Mouse (Mus musculus) intestine, embryonic 14.5 days (tissue): ENCODE data around the gene Myh14. TPM values are rescaled to one million over a fixed set of nuclear protein-coding genes. Genes with fewer than 3 reads are reported as not detected.

Experiments
- ATAC-seq: fragments of 200-750 bp; cut with Nextera tagmentation; replicated peaks from 2 replicates; pipeline ENCODE4 v1.8.0; 2017; ENCODE audit warnings: low read depth, moderate number of reproducible peaks, moderate TSS enrichment, moderate library complexity; ENCODE audit not compliant: low FRiP score, low TSS enrichment
- DNase-seq: peaks from one replicate; pipeline ENCODE4 v3.0.0-alpha.2; 2018; ENCODE audit warnings: low spot score
- H3K27ac ChIP-seq: fragments of 300-500 bp; sonication (generic); 2 replicates; pipeline ENCODE4 v1.5.1; 2014; ENCODE audit warnings: low read depth, mild to moderate bottlenecking, control low read depth
- H3K27me3 ChIP-seq: fragments of 300-500 bp; sonication (generic); replicated peaks from 2 replicates; pipeline ENCODE4 v1.6.1; 2014; ENCODE audit warnings: low read length, control low read depth; ENCODE audit not compliant: control insufficient read depth, insufficient read depth
- H3K36me3 ChIP-seq: fragments of 300-500 bp; sonication (generic); 2 replicates; pipeline ENCODE4 v1.6.1; 2014; ENCODE audit warnings: low read length, control low read depth; ENCODE audit not compliant: control insufficient read depth, insufficient read depth
- H3K4me1 ChIP-seq: fragments of 300-500 bp; sonication (generic); replicated peaks from 2 replicates; pipeline ENCODE4 v1.6.1; 2014; ENCODE audit warnings: low read length, control low read depth, mixed read lengths; ENCODE audit not compliant: control insufficient read depth, insufficient read depth
- H3K4me2 ChIP-seq: fragments of 300-500 bp; sonication (generic); 2 replicates; pipeline ENCODE4 v1.6.1; 2014; ENCODE audit warnings: low read length
- H3K4me3 ChIP-seq: fragments of 300-500 bp; sonication (generic); 2 replicates; pipeline ENCODE4 v1.5.1; 2014; ENCODE audit warnings: low read depth, low read length, control low read depth, mixed read lengths
- H3K9ac ChIP-seq: fragments of 300-500 bp; sonication (generic); 2 replicates; pipeline ENCODE4 v1.6.1; 2014; ENCODE audit warnings: mild to moderate bottlenecking, low read length
- H3K9me3 ChIP-seq: fragments of 300-500 bp; sonication (generic); 2 replicates; pipeline ENCODE4 v1.6.1; 2016; ENCODE audit warnings: low read length, control low read depth; ENCODE audit not compliant: control insufficient read depth
- WGBS: fragments of 180-500 bp; shearing (Covaris S2); extraction: QIAGEN DNeasy Blood & Tissue Kit; methylation state at CpG from one replicate; pipeline ENCODE4 v1.1.7; 2014; 5-methylcytosine and 5-hydroxymethylcytosine counted together
- polyA plus RNA-seq: library from polyadenylated mRNA; unstranded; fragments of >200 nt; fragmentation: Nextera tagmentation; extraction: Ambion mirVana; gene quantifications from 2 replicates; pipeline ENCODE4 v1.2.1, GENCODE M21; 2014

Gene Myh14
- polyA plus RNA-seq, 1 experiment from 2014 or later, result 33.4 TPM

DNA sequence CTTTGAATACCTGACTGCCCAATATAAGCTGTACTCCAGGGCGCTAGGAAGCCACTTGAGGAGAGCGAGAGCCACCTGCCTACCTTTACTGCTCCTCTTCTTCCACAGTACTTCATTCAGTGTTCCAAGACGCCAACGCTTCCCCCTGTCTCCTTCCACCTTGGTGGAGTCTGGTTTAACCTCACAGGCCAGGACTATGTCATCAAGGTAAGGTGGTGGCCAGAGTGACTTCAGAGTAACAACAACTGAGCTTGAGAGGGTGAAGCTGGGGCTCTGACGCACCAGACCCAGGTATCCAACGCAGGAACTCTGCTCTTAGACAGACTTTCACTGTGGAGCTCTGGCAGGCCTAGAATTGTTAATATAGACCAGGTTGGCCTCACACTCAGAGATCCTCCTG lies 85.0 kb downstream of the Myh14 start:
- peaks cover 71% of the 10 kb centered on the region for H3K27me3 ChIP-seq
- 93% methylated on average over 6 of the region's 6 CpGs for WGBS
- ATAC-seq (no peak), DNase-seq (no peak)
- H3K4me3 ChIP-seq, result no peak overlapping the region
- no peak overlapping the region for H3K9ac ChIP-seq
- H3K4me1 ChIP-seq, result peaks cover 8% of the 10 kb centered on the region
- H3K4me2 ChIP-seq, result no peak overlapping the region
- H3K36me3 ChIP-seq, result no peaks in the 10 kb centered on the region
- H3K9me3 ChIP-seq, result no peaks in the 10 kb centered on the region
- no peak overlapping the region for H3K27ac ChIP-seq

DNA sequence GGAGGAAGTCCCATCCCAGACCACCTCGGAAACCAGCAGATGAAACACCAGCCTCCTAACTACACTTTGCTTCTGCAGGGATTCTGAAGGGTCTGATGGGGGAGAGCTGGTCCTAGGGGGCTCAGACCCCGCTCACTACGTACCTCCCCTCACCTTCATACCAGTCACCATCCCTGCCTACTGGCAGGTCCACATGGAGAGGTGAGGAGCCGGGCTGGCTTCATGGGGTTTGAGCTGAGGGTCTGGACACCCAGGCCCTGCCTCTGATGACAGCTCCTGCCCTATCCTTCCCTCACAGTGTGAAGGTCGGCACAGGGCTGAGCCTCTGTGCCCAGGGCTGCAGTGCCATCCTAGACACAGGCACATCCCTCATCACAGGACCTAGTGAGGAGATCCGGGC lies 85.7 kb downstream of the Myh14 start:
- Histone ChIP-seq H3K4me2 (no peak overlapping the region), H3K9me3 (no peaks in the 10 kb centered on the region), H3K9ac (no peak overlapping the region), H3K36me3 (no peaks in the 10 kb centered on the region), H3K4me1 (peaks cover 8% of the 10 kb centered on the region), H3K27me3 (peaks cover 67% of the 10 kb centered on the region), H3K4me3 (no peak overlapping the region), H3K27ac (no peak overlapping the region)
- no peak for ATAC-seq
- 85% methylated on average over 6 of the region's 6 CpGs for WGBS
- DNase-seq, result no peak

DNA sequence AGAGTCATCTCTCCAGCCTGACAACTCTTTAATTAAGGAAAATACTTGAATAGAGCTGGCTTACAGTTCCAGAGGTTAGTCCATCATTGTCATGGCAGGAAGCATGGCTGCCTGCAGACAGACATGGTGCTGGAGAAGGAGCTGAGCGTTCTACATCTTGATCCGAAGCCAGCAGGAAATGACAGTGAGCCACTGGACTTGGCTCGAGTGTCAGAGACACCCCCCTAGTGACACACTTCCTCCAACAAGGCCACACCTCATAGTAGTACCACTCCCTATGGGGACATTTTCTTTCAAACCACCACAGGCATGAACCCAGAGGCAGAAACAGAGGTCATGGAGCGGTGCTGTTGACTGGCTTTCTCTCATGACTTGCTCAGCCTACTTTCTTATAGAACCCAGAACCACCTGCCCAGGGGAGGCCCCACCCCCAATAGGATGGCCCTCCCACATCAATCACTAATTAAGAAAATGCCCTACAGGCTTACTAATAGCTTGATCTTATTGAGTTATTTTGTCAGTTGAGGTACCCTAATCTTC lies 86.3 kb downstream of the Myh14 start:
- Histone ChIP-seq H3K27ac (no peak overlapping the region), H3K4me1 (peaks cover 8% of the 10 kb centered on the region), H3K4me3 (no peak overlapping the region), H3K27me3 (peaks cover 62% of the 10 kb centered on the region), H3K4me2 (no peak overlapping the region), H3K9ac (no peak overlapping the region), H3K9me3 (no peaks in the 10 kb centered on the region), H3K36me3 (no peaks in the 10 kb centered on the region)
- no peak for ATAC-seq
- DNase-seq, result no peak
- 74% methylated on average over 4 of the region's 4 CpGs for WGBS

DNA sequence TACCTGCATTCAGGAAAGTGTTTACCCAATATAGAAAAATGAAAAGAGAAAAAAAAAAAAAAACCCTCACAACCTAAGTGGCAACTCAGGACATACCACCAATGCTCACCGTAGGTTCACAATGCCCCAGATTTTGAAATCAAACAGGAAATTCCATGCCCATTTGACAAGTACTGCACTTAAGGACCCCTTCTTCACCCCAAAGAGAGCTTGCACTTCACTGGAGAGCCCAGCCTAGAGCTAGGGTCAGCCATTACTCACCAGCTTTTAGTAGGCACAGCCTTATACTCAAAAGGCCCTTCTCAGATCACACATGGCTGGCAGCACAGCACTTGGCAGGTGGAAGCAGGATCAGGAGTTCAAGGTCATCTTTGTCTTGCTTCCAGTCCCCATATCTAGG lies 87.5 kb downstream of the Myh14 start:
- H3K4me2 ChIP-seq, result no peak overlapping the region
- peaks cover 51% of the 10 kb centered on the region for H3K27me3 ChIP-seq
- H3K9ac ChIP-seq, result no peak overlapping the region
- ATAC-seq, result no peak
- H3K36me3 ChIP-seq, result no peaks in the 10 kb centered on the region
- DNase-seq, result no peak
- WGBS, result 74% methylated on average over 1 of the region's 1 CpGs
- no peaks in the 10 kb centered on the region for H3K4me1 ChIP-seq
- no peak overlapping the region for H3K27ac ChIP-seq
- no peak overlapping the region for H3K4me3 ChIP-seq
- no peaks in the 10 kb centered on the region for H3K9me3 ChIP-seq

DNA sequence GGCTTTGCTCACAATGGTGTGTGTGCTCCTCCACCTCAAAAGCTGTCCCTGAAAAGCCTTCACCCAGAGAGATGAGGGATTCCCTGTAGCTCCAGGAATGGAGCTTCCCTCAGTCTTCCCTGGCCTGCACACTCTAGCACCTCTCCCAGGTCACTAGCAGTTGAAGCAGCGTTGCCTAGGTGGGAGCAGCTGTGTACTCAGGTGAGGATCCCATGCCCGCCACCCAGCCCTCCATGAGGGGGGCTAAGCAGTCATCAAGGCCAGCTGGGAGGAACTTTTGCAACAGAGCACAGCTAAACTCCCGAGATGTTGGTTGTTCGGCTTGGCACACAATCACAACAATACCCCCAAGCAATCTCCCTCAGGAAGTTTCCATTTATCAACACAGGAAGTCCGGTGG lies 87.9 kb downstream of the Myh14 start:
- H3K27ac ChIP-seq, result no peak overlapping the region
- no peak overlapping the region for H3K4me3 ChIP-seq
- H3K4me2 ChIP-seq, result no peak overlapping the region
- H3K4me1 ChIP-seq, result no peaks in the 10 kb centered on the region
- H3K9ac ChIP-seq, result no peak overlapping the region
- peaks cover 47% of the 10 kb centered on the region for H3K27me3 ChIP-seq
- 72% methylated on average over 5 of the region's 5 CpGs for WGBS
- no peak for DNase-seq
- no peaks in the 10 kb centered on the region for H3K9me3 ChIP-seq
- ATAC-seq, result no peak
- H3K36me3 ChIP-seq, result no peaks in the 10 kb centered on the region

DNA sequence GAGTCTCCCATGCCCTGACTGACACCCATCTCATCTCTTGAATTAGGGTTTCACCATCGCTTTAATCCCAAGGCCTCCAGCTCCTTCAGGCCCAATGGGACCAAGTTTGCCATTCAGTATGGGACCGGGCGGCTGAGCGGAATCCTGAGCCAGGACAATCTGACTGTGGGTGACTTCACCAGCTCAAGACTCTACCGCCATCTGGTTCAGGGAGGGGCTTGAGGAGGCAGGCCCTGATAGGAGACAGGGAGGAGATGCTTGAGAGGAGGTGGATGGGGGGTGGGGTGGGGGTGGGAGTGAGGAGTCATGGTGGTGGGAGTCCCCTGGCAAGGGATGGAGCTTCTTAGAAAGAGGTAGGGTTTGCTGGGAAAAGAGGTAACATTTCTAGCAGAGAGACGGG lies 89.0 kb downstream of the Myh14 start:
- Histone ChIP-seq H3K36me3 (no peaks in the 10 kb centered on the region), H3K27me3 (peaks cover 36% of the 10 kb centered on the region), H3K4me3 (no peak overlapping the region), H3K27ac (no peak overlapping the region), H3K4me2 (no peak overlapping the region), H3K9ac (no peak overlapping the region), H3K9me3 (no peaks in the 10 kb centered on the region), H3K4me1 (no peaks in the 10 kb centered on the region)
- WGBS, result 71% methylated on average over 6 of the region's 6 CpGs
- DNase-seq, result no peak
- ATAC-seq, result no peak

DNA sequence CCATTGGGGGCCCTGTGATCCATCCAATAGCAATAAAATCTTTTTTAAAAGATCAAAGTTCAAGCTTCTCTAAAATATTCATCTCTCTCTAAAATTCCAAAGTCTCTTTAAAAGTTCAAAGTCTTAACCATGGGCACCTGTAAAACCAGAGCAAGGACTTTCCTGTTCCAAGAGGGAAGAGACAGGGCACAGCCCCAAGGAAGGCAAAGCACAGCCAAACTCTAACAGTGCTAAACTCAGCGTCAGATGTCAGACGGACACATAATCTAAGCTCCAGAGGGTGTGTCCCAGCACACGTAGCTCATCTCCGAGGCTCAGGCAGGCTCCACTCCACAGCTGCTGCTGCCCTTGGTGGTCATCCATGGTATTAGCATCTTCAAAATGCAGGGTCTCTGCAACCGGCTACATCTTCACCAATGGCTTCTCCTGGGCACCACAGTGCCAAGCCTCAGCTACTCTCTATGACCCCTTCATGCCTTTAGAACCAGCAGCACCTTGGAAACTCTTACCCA lies 94.3 kb downstream of the Myh14 start:
- H3K27me3 ChIP-seq, result peaks cover 9% of the 10 kb centered on the region
- H3K4me2 ChIP-seq, result no peak overlapping the region
- no peak overlapping the region for H3K4me3 ChIP-seq
- no peaks in the 10 kb centered on the region for H3K9me3 ChIP-seq
- DNase-seq, result no peak
- H3K9ac ChIP-seq, result no peak overlapping the region
- no peak overlapping the region for H3K27ac ChIP-seq
- 51% methylated on average over 5 of the region's 5 CpGs for WGBS
- no peaks in the 10 kb centered on the region for H3K36me3 ChIP-seq
- H3K4me1 ChIP-seq, result no peaks in the 10 kb centered on the region
- no peak for ATAC-seq

DNA sequence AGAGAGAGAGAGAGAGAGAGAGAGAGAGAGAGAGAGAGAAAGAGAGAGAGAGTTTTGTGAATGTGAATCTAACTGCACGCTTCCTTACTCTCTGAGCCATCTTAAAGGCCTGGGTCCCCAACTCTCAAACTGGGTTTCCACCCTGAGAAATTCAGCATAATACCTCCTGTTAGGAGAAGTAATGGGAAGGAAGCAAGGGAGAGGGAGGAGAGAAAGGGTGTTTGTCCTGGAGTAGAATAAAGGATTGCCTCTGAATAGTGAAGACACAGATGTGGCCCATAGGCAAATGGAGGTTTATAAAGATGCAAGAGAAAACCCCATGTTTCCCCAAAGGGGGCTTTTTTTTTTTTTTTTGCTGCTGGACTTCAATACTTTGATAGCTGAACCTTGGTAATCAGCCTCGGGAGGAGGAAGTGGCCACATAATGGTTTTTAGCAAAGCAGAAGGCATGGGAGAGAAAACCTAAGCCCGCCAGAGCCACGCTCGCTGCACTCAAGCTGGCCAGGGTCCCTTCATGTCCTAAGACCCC lies 97.6 kb downstream of the Myh14 start:
- Histone ChIP-seq H3K4me3 (no peak overlapping the region), H3K27me3 (no peaks in the 10 kb centered on the region), H3K4me1 (no peaks in the 10 kb centered on the region), H3K9me3 (no peaks in the 10 kb centered on the region), H3K4me2 (no peak overlapping the region), H3K9ac (no peak overlapping the region), H3K36me3 (no peaks in the 10 kb centered on the region), H3K27ac (no peak overlapping the region)
- 81% methylated on average over 5 of the region's 5 CpGs for WGBS
- ATAC-seq (no peak), DNase-seq (no peak)

DNA sequence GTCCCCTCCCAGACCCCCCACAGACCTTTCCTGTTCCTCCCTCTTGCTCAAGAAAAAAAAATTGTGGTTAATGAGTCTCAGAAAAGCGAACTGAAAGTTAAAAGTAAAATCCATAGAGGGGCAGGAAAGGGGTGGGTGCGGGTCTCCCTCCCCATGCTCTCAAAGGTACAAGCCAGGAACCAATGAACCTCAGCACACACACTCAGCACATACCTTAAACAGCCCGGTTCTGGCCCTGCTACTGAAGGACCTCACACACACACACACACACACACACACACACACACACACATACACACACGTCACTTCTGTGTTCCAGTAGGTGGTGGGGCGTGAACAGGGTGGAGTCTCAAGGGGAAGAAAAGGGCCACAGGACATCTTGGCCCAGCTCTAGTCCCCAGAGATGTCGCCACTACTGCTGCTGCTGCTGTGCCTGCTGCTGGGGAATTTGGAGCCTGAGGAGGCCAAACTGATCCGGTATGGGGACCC lies 98.4 kb downstream of the Myh14 start, which contains the start of gene Napsa:
Napsa (plus strand) TSS at position 168 of the 489 bp plus-strand sequence.
- H3K4me2 ChIP-seq, result no peak within 1 kb of the TSS
- DNase-seq, result no peak
- no peak within 1 kb of the TSS for H3K9ac ChIP-seq
- WGBS, result 45% methylated on average over 7 of the region's 7 CpGs
- no peaks in the 10 kb centered on the region for H3K36me3 ChIP-seq
- no peak within 1 kb of the TSS for H3K4me3 ChIP-seq
- no peaks in the 10 kb centered on the region for H3K27me3 ChIP-seq
- no peaks in the 10 kb centered on the region for H3K4me1 ChIP-seq
- no peaks in the 10 kb centered on the region for H3K9me3 ChIP-seq
- ATAC-seq, result no peak
- H3K27ac ChIP-seq, result no peak within 1 kb of the TSS
